Mouse (Mus musculus) layer of hippocampus, adult 8-10 months (tissue): ENCODE results near the gene Slc22a1. TPM values are rescaled to one million over a fixed set of nuclear protein-coding genes. Genes with fewer than 3 reads are reported as not detected.

Source experiments
- DNase-seq, 2 experiments: peaks; one replicate each; pipeline ENCODE4 v3.0.0; 2022; ENCODE audit warnings: low spot score in 2 of 2
- total RNA-seq, 4 experiments: library from RNA; stranded (reverse); gene quantifications; 2 replicates each; pipeline ENCODE4 v1.2.4; 2022

Slc22a1 gene
- total RNA-seq, 4 experiments from 2014 or later, result not detected

GRCm38 (mm10) chr17:12634814-12635213, 40.8 kb downstream of the Slc22a1 start:
- no peak for DNase-seq

DNA sequence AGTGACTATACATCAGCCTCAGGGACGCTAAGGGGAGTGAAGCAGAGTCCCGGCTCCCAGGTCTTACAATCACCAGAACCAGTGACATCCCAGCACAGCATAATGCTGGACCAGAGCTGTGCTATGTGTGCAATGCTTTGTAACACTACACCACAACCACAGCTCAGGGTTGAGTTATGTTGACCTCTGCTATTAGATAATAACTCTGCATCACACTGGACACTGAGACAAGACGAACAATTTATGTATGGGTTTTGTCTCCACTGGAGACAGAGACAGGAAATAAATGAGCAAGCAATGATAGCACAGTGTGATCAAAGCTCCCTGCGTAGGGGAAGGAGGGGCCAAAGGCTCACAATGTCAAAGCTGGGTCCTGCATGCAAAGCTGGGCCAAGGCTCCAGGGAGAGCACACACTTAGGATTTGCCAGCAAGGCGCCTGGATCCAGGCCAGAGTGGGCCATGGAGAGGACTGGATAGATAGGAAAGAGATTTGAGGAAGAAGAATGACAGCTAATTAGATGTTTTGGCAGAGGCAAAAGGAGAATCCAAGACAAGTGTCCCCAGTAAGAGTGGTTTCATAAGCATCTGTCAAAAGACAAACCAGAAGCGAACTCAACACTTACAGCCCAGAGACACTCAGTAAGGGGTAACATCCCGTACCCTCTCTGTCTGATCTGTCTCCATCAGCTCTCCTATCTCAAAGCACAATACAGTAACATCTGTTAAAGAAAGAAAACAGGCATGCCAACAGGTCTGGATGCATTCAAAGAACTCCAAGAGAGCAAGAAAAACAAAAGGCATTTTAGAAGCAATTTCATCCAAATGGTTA, 43.6 kb downstream of the Slc22a1 start:
- no peak for DNase-seq

- no peak for DNase-seq
These were observed 44.5 kb downstream of the Slc22a1 start for GRCm38 (mm10) chr17:12630976-12631730.

DNA sequence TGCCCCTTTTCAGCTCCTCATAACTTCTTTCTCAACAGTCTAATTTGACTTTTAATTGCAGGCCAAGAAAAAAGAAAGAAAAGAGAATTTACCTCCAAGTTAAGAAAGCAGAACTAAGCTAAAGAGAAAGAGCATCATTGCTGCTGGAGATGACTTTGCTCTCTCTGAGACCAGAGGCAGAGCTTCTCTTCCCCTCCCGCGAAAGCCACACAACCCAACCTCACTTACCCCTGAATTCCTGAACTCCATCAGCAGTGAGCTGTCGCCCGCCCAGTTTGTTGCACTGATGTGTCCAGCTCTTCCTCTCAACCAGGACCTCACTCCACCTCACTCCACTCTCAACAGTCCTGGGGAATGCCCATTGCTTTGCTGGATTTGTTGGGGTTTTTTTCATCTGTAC, 47.6 kb downstream of the Slc22a1 start:
- DNase-seq, result no peak

- no peak for DNase-seq
These were observed 56.0 kb downstream of the Slc22a1 start for GRCm38 (mm10) chr17:12619641-12620040.

GRCm38 (mm10) chr17:12615429-12615828, 60.2 kb downstream of the Slc22a1 start:
- DNase-seq, result no peak

DNA sequence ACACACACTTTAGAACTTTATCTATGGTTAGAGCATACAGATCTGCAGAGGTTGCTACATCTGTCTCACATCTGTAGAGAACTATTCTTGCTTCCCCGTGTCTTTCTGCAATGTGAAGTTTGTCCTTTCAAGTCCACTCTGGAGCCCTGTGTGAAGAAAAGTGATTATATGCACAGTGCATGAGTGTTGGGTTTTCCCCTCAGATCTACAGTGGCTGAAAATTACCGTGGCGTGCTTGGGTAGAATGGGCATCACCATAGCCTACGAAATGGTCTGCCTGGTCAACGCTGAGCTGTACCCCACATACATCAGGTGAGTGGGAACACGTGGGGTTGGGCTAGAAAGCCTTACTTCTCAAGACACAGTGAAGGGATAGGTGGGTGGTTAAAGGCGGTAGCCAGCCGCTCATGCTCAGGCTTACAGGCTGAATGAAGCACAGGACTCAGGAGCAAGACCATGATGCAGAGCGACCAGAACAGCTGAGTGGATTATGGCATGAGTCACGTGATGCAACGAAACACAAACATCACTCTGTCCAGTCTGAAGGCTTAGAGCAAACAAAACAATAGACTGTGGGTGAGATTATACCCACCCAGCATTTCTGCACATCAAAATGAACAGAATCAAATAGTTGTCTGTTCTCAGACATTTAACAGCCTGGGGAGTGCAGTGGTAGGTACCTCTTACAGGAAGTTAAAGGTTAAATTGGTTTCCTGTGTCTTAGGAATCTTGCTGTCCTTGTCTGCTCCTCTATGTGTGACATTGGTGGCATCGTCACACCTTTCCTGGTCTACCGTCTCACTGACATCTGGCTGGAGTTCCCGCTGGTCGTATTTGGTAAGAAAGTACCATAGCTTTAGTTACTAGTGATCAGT, 60.9 kb downstream of the Slc22a1 start:
- no peak for DNase-seq

- DNase-seq, result no peak
These were observed 68.4 kb downstream of the Slc22a1 start for GRCm38 (mm10) chr17:12607202-12607601.

DNA sequence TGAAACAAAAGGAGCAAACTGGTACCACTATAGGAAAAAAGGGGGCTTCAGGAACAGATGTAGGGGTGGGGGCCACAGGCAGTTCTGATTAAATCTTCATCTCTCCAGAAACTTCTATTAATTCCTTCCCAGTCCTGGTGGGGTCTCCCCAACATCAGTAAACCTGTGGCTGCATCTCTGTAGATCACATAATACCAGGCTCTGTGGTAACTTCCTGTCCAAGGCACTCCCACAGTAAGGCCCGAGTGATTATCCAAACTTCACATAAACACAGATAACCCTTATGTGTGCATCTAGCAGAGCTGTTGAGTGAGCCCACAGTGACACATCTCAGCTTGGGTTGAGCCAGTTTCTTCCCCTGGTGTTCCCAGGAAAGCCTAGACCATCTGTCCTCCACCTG, 69.0 kb downstream of the Slc22a1 start:
- no peak for DNase-seq

Other genes starting within 250 kb of the Slc22a1 start
- under 1 TPM; 0.38 to 0.64 (median 0.59) TPM for gene Slc22a3, start 168.1 kb downstream of the Slc22a1 start, total RNA-seq
- under 1 TPM; 0.41 to 0.96 (median 0.59) TPM for gene Slc22a2, start 91.7 kb downstream of the Slc22a1 start, total RNA-seq
- gene Igf2r, start 93.8 kb upstream of the Slc22a1 start, total RNA-seq, result 10 to 100 TPM; 26.5 to 31.7 (median 27.7) TPM
- gene Mas1, start 192.3 kb upstream of the Slc22a1 start, total RNA-seq, result 10 to 100 TPM; 45.9 to 65.6 (median 59.8) TPM
- under 1 TPM in 1 of 4 experiments, not detected in 3; 0.18 TPM for gene Mrgprh, start 200.2 kb upstream of the Slc22a1 start, total RNA-seq
- 1 to 10 TPM; 1.6 to 5.0 (median 2.8) TPM for gene Pnldc1, start 234.4 kb upstream of the Slc22a1 start, total RNA-seq
- 100 to 1,000 TPM; 191 to 232 (median 205) TPM for gene Tcp1, start 239.9 kb upstream of the Slc22a1 start, total RNA-seq
- 10 to 100 TPM; 56.5 to 60.3 (median 58.8) TPM for gene Mrpl18, start 240.5 kb upstream of the Slc22a1 start, total RNA-seq